Mouse (Mus musculus) ES-E14 (cell line): ENCODE results near the gene Ddx46.

Experiments used
- HCFC1 ChIP-seq: IDR thresholded peaks from 2 replicates; pipeline ENCODE4 v1.6.1; 2012; ENCODE audit warnings: low read length, inconsistent platforms, borderline replicate concordance; ENCODE audit not compliant: insufficient read depth
- MAFK ChIP-seq: IDR thresholded peaks from 2 replicates; pipeline ENCODE4 v1.6.1; 2014; ENCODE audit warnings: mild to moderate bottlenecking, low read depth, low read length, inconsistent platforms; ENCODE audit not compliant: insufficient read depth
- ZC3H11A ChIP-seq: IDR thresholded peaks from 2 replicates; pipeline ENCODE4 v1.6.1; 2012; ENCODE audit warnings: low read depth, mild to moderate bottlenecking, inconsistent platforms, low read length, borderline replicate concordance
- ZNF384 ChIP-seq: IDR thresholded peaks from 2 replicates; pipeline ENCODE4 v1.6.1; 2012; ENCODE audit warnings: low read depth, low read length, inconsistent platforms

DNA sequence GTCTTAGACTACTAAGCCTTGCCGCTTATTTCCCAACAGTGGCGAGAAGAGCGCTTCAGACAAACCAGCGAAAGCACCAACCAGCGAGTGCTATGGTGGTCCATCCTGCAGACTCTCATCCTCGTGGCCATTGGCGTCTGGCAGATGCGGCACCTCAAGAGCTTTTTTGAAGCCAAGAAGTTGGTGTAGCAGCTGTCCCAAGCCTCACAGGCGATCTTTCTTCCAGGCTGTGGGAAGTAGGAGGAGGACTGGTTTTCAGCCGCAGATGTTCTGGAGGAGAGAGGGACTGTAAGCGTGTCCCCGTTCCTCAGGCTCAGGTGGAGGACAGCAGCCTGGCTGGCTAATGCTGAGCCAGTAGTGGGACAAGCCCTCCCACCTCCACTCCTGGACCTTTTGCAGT is 38.0 kb upstream of the Ddx46 start:
- no peak for TF ChIP-seq MAFK
- no peak for TF ChIP-seq ZNF384
- TF ChIP-seq ZC3H11A = no peak
- no peak for TF ChIP-seq HCFC1
